Mouse (Mus musculus) embryonic facial prominence, embryonic 11.5 days (tissue): ENCODE measurements at regions not wholly inside any gene's neighbourhood (a gene's known extent, or its start where the extent isn't known, plus 50 kb on each side); places are given as distances from the start of the nearest gene placed in this dataset.

Source experiments
- ATAC-seq: fragments of 200-750 bp; cut with Nextera tagmentation; replicated peaks from 2 replicates; pipeline ENCODE4 v1.8.0; 2017; ENCODE audit warnings: low read depth; ENCODE audit not compliant: insufficient number of reproducible peaks, low FRiP score, low TSS enrichment
- DNase-seq: peaks from one replicate; pipeline ENCODE4 v3.0.0-alpha.2; 2015; ENCODE audit warnings: low spot score
- H3K27ac ChIP-seq: fragments of 300-500 bp; sonication (generic); replicated peaks from 2 replicates; pipeline ENCODE4 v1.5.1; 2014; ENCODE audit warnings: mild to moderate bottlenecking, low read depth, low read length, control low read depth
- H3K27me3 ChIP-seq: fragments of 300-500 bp; sonication (generic); 2 replicates; pipeline ENCODE4 v1.6.1; 2014; ENCODE audit warnings: mild to moderate bottlenecking, low read length, moderate library complexity, mixed read lengths; ENCODE audit not compliant: control insufficient read depth, insufficient read depth
- H3K36me3 ChIP-seq: fragments of 300-500 bp; sonication (generic); replicated peaks from 2 replicates; pipeline ENCODE4 v1.6.1; 2014; ENCODE audit warnings: low read depth, mild to moderate bottlenecking, low read length, moderate library complexity, mixed read lengths; ENCODE audit not compliant: control insufficient read depth, insufficient read depth
- H3K4me1 ChIP-seq: fragments of 300-500 bp; sonication (generic); 2 replicates; pipeline ENCODE4 v1.6.1; 2014; ENCODE audit warnings: low read length, mixed read lengths; ENCODE audit not compliant: control insufficient read depth, insufficient read depth
- H3K4me2 ChIP-seq: fragments of 300-500 bp; sonication (generic); 2 replicates; pipeline ENCODE4 v1.6.1; 2014; ENCODE audit warnings: low read depth, mild to moderate bottlenecking, control low read depth, low read length, moderate library complexity
- H3K4me3 ChIP-seq: fragments of 300-500 bp; sonication (generic); 2 replicates; pipeline ENCODE4 v1.5.1; 2014; ENCODE audit warnings: low read depth, low read length, control low read depth
- H3K9ac ChIP-seq: fragments of 300-500 bp; sonication (generic); replicated peaks from 2 replicates; pipeline ENCODE4 v1.6.1; 2014; ENCODE audit warnings: mild to moderate bottlenecking, control low read depth, low read length
- H3K9me3 ChIP-seq: fragments of 300-500 bp; sonication (generic); replicated peaks from 2 replicates; pipeline ENCODE4 v1.6.1; 2016; ENCODE audit warnings: mild to moderate bottlenecking, low read length, inconsistent platforms, mixed read lengths; ENCODE audit not compliant: control insufficient read depth
- WGBS: fragments of 180-500 bp; shearing (Covaris S2); extraction: QIAGEN DNeasy Blood & Tissue Kit; methylation state at CpG from one replicate; pipeline ENCODE4 v1.1.7; 2014; 5-methylcytosine and 5-hydroxymethylcytosine counted together

DNA sequence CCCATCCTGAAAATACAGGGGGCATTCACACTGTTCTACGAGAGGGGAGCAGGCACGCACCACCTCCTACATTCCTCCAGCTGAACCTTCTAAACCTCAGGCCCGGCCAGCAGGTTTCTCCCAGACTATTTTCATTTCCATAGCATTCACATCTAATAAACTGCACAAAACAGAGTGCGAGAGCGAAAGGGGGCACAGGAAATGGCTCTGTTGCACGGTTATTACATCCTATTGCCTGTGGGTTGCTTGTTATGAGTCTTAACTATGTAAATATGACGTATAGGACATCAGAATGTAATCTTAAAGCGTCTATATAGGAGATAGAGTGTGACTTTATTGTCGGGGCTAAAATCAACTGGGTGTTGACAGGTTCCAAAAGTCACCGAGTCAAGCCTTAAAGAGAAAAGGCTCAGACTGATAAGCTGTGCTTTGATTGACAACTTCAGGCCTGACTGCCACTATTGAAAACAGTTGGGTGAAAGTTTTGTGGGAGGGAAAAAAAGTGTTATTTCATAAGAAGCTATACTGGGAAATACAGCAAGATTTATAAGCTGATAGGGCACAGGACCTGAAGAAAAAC lies 121.5 kb upstream of the Cep162 start:
- 55% methylated on average over 10 of the region's 10 CpGs for WGBS
- H3K4me2 ChIP-seq = no peak overlapping the region
- ATAC-seq (no peak), DNase-seq (no peak)
- H3K9ac ChIP-seq = no peak overlapping the region
- no peaks in the 10 kb centered on the region for H3K36me3 ChIP-seq
- H3K4me1 ChIP-seq = no peaks in the 10 kb centered on the region
- H3K9me3 ChIP-seq = no peaks in the 10 kb centered on the region
- H3K4me3 ChIP-seq = no peak overlapping the region
- no peak overlapping the region for H3K27ac ChIP-seq
- no peaks in the 10 kb centered on the region for H3K27me3 ChIP-seq

DNA sequence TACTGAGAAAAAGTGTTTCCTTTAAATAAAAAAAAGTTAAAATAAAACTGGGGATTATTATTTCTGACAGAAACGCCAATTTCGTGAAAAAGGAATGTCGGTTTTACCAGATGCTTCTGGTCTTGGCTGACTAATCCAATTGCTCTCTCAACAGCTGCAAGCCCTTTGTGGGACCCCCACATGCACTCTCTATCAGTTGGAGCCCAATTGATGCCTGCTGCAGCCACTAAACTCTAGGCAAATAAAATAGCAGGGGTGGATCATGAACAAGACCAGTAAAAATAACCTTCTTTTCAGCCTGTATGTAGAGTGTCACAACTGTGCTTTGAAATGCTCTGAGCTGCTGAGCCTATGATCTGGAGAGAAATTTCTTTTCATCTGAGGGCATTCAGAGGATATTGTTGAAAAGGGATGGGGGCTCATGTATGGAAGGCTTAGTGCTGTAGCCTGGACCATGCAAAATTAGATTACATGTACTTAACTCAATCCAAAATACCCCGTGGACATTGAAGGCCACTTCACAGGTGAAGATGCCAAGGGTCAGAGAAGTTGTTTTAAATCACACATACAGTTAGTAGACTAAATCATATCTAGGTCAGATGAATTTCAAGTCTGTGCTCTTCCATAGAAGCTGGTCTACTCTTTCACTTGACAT lies 117.0 kb upstream of the Cep162 start:
- Histone ChIP-seq H3K27ac (no peak overlapping the region), H3K27me3 (no peaks in the 10 kb centered on the region), H3K4me2 (no peak overlapping the region), H3K36me3 (no peaks in the 10 kb centered on the region), H3K9ac (no peak overlapping the region), H3K4me3 (no peak overlapping the region), H3K9me3 (no peaks in the 10 kb centered on the region), H3K4me1 (no peaks in the 10 kb centered on the region)
- WGBS = 47% methylated on average over 4 of the region's 4 CpGs
- no peak for ATAC-seq
- DNase-seq = peak; percentile 64

DNA sequence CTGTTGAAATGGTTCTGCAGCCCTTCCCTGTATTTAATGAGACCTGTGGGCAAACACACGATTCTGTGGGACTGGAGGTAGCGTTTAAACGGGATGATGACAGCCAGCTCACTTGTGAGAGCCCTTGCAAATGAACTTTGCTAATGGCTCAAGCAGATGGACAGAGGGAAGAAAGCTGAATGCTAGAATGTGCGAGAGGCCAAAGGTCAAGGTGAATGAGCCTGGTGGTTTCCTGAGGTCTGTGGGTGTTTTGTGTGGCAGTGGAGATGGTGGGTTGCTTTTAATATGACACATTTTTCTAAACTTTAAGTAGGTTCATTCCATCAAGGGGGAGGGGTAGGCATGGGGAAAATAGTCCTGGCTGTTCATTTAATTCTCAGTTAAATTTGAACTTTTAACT lies 113.7 kb upstream of the Cep162 start:
- DNase-seq = no peak
- Histone ChIP-seq H3K4me3 (no peak overlapping the region), H3K36me3 (no peaks in the 10 kb centered on the region), H3K27me3 (no peaks in the 10 kb centered on the region), H3K9me3 (no peaks in the 10 kb centered on the region), H3K9ac (no peak overlapping the region), H3K4me2 (no peak overlapping the region), H3K27ac (no peak overlapping the region), H3K4me1 (no peaks in the 10 kb centered on the region)
- ATAC-seq = no peak
- 44% methylated on average over 4 of the region's 4 CpGs for WGBS

DNA sequence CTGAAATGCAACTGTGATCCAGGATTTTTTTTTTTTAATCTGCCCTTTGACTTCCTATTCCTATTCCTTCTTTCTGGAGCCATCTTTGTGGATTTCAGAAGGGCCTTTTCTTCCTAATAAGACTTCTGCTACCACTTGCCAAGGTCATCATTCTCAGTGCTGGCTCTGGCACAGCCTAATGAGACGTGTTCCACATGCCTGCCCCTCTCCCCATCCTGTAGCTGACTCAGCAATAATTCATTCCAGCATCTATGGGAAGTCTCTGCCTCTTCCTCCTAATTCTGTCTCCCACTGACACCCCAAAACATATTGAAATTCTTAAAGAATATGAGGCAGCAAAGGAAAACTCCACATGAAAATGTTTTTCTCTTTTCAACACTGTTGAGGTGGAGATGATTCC lies 91.7 kb upstream of the Cep162 start:
- no peak overlapping the region for H3K9ac ChIP-seq
- no peaks in the 10 kb centered on the region for H3K4me1 ChIP-seq
- no peaks in the 10 kb centered on the region for H3K36me3 ChIP-seq
- no peak overlapping the region for H3K4me3 ChIP-seq
- no peak overlapping the region for H3K4me2 ChIP-seq
- ATAC-seq = no peak
- H3K9me3 ChIP-seq = no peaks in the 10 kb centered on the region
- 57% methylated on average over 1 of the region's 1 CpGs for WGBS
- H3K27me3 ChIP-seq = no peaks in the 10 kb centered on the region
- no peak for DNase-seq
- H3K27ac ChIP-seq = no peak overlapping the region

GRCm38 (mm10) chr9:87346278-87346882 lies 91.0 kb upstream of the Cep162 start:
- 78% methylated on average over 3 of the region's 3 CpGs for WGBS
- no peak for ATAC-seq

GRCm38 (mm10) chr9:87341438-87341837 lies 86.1 kb upstream of the Cep162 start:
- Histone ChIP-seq H3K4me1 (no peaks in the 10 kb centered on the region), H3K27me3 (no peaks in the 10 kb centered on the region), H3K4me2 (no peak overlapping the region), H3K36me3 (no peaks in the 10 kb centered on the region), H3K4me3 (no peak overlapping the region), H3K9ac (no peak overlapping the region), H3K27ac (no peak overlapping the region), H3K9me3 (no peaks in the 10 kb centered on the region)
- WGBS = 71% methylated on average over 5 of the region's 5 CpGs
- no peak for DNase-seq
- no peak for ATAC-seq

More at GRCm38 (mm10) chr9:87346278-87346882, 91.0 kb upstream of the Cep162 start:
- no peak overlapping the region for H3K4me2 ChIP-seq
- no peak overlapping the region for H3K9ac ChIP-seq
- H3K27me3 ChIP-seq = no peaks in the 10 kb centered on the region
- no peak overlapping the region for H3K27ac ChIP-seq
- H3K9me3 ChIP-seq = no peaks in the 10 kb centered on the region
- H3K36me3 ChIP-seq = no peaks in the 10 kb centered on the region
- no peak overlapping the region for H3K4me3 ChIP-seq
- no peaks in the 10 kb centered on the region for H3K4me1 ChIP-seq
- DNase-seq = no peak

DNA sequence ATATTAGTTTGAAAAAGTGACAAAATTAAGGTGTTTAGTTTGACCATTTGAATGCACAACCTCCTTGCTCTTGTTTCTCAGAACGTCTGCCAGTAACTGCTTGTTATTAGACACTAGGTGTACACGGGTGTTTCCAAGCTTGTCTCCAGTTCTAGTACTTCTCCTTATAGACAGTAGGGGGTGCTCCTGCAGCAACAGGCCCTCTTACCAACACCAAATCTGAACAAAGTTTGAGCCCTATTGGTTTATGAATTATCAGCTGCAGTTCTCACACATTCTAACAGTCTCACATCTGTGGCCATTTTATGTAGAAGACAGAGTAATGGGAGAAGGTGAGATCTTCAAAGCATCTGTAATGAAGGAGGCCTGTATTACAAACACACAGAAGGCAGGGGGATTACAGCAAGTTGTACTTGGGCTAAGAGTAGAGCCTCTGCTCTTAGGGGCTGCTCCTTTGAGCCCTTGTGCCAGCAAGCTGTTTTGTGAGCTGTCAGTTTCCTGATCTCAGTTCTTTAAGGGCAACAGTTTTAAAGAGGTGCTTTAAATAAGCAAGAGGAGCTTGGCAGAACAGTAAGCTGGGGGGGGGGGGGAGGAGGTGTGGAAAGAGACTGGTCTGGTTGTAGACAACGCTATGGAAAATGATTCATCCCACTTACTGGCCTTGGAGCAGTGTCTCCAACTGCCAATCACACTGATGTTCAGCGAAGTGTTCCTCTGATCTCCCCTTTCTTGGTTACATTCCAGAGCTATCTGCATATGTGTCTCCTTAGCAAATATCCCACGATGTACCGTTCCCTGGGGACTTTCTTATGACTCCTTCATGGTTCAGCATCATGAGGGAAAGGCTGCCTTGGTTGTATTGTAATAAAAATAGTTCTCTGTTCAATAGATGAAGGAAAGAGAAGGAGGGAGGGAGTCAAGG lies 71.3 kb upstream of the Cep162 start:
- Histone ChIP-seq H3K9me3 (no peaks in the 10 kb centered on the region), H3K4me3 (no peak overlapping the region), H3K4me1 (no peaks in the 10 kb centered on the region), H3K9ac (no peak overlapping the region), H3K36me3 (no peaks in the 10 kb centered on the region), H3K4me2 (no peak overlapping the region), H3K27ac (no peak overlapping the region), H3K27me3 (no peaks in the 10 kb centered on the region)
- 56% methylated on average over 6 of the region's 6 CpGs for WGBS
- peak; percentile 30 for DNase-seq
- no peak for ATAC-seq
